Mouse (Mus musculus) kidney, adult 2 months (tissue): ENCODE measurements around the gene Slc29a1.

ENCODE experiments used
- CTCF ChIP-seq: fragments of 200-500 bp; conservative IDR thresholded peaks from 2 replicates; pipeline ENCODE4 v1.5.1; 2011; ENCODE audit warnings: low read depth, mild to moderate bottlenecking, control low read depth, low read length, moderate library complexity, mixed read lengths; ENCODE audit not compliant: insufficient read depth, insufficient read length
- POLR2A ChIP-seq: fragments of 200-500 bp; IDR thresholded peaks from one replicate; pipeline ENCODE4 v1.6.1; 2011; ENCODE audit warnings: low read depth, low read length, control low read depth

- TF ChIP-seq CTCF (no peak), POLR2A (no peak)
These were observed 52.5 kb downstream of the Slc29a1 start for GRCm38 (mm10) chr17:45546941-45547340.
